Mouse (Mus musculus) left cerebral cortex, adult 2 months (tissue): ENCODE data around the gene Gdi1. TPM values are rescaled to one million over a fixed set of nuclear protein-coding genes. Genes with fewer than 3 reads are reported as not detected.

Experiments used
- DNase-seq, 2 experiments: peaks; one replicate each; pipeline ENCODE4 v3.0.0; 2021 to 2022; ENCODE audit warnings: low spot score in 2 of 2, mixed read lengths in 1 of 2; ENCODE audit errors: extremely low spot score in 1 of 2
- H3K27ac ChIP-seq: fragments of 200-600 bp; 2 replicates; pipeline ENCODE4 v1.8.1; 2022
- H3K4me3 ChIP-seq: fragments of 200-600 bp; 2 replicates; pipeline ENCODE4 v1.8.1; 2022
- CTCF ChIP-seq: fragments of 200-600 bp; IDR thresholded peaks from 2 replicates; pipeline ENCODE4 v1.8.1; 2022; ENCODE audit warnings: antibody characterized with exemption, mild to moderate bottlenecking, moderate library complexity
- intact Hi-C: fragments of 180-260 bp; cut with DNase I; formaldehyde crosslinking; loops from one replicate; pipeline ENCODE4 v1.15.1; 2025
- long read RNA-seq, 2 experiments: library from polyadenylated mRNA; stranded (forward); transcript quantifications; one replicate each; pipeline ENCODE4 v2.0.0; 2021; ENCODE audit warnings: borderline mapping rate in 2 of 2
- total RNA-seq, 2 experiments: library from RNA; stranded (reverse); gene quantifications; 2 replicates each; pipeline ENCODE4 v1.2.3; 2021

Gene Gdi1
- 100 to 1,000 TPM; 596 to 607 TPM for total RNA-seq
- long read RNA-seq, experiment 1, transcript Gdi1-205 (4 exons, 633 nt): minor isoform, 6 of 857 reads
- long read RNA-seq, experiment 1, transcript Gdi1-201 (11 exons, 2,666 nt): major isoform, 685 of 857 reads
- long read RNA-seq, experiment 1, transcript Gdi1-208 (9 exons, 3,696 nt): minor isoform, 5 of 857 reads
- long read RNA-seq, experiment 1, partial matches to known transcripts: 61 of 857 reads
- long read RNA-seq, experiment 1, other reads (novel, unspliced or antisense): 95 of 857 reads
- long read RNA-seq, experiment 2, transcript Gdi1-201 (11 exons, 2,666 nt): major isoform, 358 of 550 reads
- long read RNA-seq, experiment 2, transcript Gdi1-208 (9 exons, 3,696 nt): minor isoform, 10 of 550 reads
- long read RNA-seq, experiment 2, partial matches to known transcripts: 31 of 550 reads
- long read RNA-seq, experiment 2, other reads (novel, unspliced or antisense): 146 of 550 reads

DNA sequence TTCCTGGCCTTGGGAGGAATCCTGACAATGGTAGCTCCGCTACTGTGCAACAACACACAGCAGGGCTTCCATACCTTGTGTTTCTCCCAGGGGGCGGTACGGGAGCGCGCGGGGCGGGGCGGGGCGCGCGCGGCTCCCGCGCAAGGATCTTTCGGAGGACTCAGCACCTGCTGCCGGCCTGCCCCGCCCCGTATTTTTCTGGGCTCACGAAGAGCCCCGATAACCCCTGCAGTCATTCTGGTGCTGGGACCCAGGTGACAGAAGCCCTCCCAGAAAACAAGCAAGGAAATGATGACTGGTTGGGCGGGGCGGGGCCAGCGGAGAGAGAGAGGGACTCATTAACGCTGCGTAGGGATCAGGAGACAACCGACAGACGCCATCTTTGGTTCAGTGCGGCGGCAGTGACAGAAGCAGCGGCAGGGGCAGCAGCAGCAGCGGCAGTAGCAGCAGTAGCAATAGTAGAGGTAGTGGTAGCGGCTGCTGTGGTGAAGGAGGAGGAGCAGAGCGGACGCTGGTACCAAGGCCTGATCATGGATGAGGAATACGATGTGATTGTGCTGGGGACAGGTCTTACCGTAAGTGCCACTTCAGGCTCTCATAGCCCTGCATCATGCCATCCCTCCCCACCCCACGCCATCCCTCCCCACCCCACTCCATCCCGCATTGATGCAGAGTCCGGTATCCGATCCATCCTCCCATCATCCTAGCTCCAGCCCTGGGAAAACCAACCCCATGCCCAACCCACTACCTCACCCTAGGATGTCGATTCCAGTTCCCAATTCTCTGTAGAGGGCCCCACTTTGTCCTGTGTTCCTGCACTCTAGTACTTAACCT, at the start of gene Gdi1:
Gdi1 (plus strand) TSS at position 132 of the 834 bp plus-strand sequence.
- peak; percentile 59 to 70 for DNase-seq
- peak within 1 kb of the TSS; percentile 97 for H3K27ac ChIP-seq
- peak within 1 kb of the TSS; percentile 59 for H3K4me3 ChIP-seq
- TF ChIP-seq CTCF: peak; percentile 38
- intact Hi-C loops: no loop called here

- TF ChIP-seq CTCF: no peak
- DNase-seq: no peak
- intact Hi-C loops: no loop called here
- Histone ChIP-seq H3K4me3 (no peak overlapping the region), H3K27ac (no peak overlapping the region)
These were observed 47.1 kb upstream of the Gdi1 start for GRCm38 (mm10) chrX:74257746-74258145.

DNA sequence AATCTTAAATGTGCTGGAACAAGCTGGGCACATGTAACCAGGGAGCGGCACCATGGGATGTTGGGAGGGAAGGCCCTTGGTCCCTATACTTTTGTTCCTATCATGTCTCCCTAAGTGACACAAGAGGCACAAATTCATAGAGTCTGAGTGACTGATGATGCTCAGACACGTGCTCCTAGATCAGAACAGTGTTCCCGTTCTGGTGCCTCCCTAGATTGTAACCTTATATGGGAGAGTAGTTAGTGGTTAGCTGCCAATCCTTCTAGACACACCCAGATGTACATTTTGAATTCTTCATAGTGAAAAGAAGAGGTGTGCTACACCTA, 35.1 kb upstream of the Gdi1 start:
- Histone ChIP-seq H3K4me3 (peak overlapping the region; percentile 45), H3K27ac (peak overlapping the region; percentile 93)
- TF ChIP-seq CTCF: no peak
- no peak for DNase-seq
- intact Hi-C loops: loop anchor here (10.0 kb wide), 1 partner anchor 305 kb away; the partner anchor contains the start of gene Hcfc1

DNA sequence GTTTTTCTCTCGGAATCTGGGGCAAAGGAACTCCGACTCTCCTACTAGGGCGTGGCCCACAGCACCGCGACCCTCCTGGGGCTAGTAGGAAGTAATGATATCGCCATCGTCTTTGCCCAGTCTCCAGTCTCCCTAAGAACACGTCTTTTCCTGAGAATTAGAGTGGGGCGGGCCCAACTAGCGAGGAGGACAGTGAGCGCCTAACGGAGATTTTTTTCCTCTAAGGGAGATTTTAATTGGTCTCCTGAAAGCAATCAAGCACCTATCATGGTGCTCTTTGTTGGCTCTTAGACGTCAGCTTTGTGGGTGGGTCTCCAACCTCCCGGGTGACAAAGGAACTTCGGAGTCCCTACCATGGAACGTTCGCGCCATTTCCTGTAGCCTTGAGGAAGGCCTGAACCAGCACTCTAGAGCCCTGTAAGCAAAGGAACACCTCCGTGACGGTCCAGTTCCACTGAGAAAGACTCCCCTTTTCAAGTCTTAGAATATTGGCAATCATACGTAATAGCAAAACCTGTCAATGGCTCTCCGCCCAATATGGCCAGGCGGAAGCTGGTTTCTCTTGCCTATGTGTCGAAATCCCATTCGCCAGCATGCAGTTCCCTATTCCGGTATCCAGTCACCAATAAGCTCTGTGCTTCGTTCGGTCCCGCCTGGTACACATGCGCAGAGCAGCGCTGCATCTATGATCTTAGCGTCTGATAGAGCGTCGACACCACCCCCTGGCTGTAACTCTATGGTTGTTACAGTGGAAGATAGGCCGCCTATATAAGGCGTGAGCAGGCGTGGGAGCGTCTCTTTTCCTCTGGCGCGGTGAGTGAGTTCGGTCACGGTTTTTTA, 34.5 kb upstream of the Gdi1 start, which contains the start of gene Rpl10:
Rpl10 (plus strand) TSS at position 751 of the 840 bp plus-strand sequence.
- intact Hi-C loops: loop anchor here (10.0 kb wide), 1 partner anchor 305 kb away; the partner anchor contains the start of gene Hcfc1
- peak within 1 kb of the TSS; percentile 93 for H3K27ac ChIP-seq
- DNase-seq: peak; percentile 82 to 89
- TF ChIP-seq CTCF: peak; percentile 39
- H3K4me3 ChIP-seq: peak within 1 kb of the TSS; percentile 59

DNA sequence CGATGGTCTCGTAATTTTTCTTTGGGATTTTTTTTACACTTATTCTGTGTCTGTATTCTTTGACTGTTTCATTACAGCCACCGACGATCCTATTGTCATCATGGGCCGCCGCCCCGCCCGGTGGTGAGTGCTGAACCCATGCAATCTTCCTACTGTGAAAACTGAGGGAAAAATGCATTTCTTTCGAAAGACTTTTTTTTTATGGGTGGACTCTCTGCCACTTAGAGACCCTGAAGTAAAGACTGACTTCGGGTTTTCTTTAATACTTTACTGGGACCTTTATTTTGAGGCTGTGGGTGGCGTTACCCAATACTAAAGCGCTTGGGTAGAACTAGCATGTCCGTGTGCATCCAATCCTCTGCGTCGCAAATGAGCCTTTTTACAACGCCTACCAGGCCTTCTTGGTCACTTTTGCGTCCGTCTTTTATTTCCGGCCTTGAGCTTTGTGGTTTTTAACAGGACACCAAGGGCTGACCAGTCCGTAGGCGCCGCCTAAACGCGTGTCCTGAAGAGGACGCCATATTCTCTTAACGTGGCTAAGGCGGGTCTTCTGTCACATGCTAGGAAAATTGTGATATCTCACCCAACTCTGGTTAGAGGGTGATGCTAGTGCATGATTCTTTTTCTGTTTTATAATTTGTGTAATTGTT, 33.8 kb upstream of the Gdi1 start:
- TF ChIP-seq CTCF: no peak; the same call in 1 of the 2 replicates
- Histone ChIP-seq H3K27ac (peak overlapping the region; percentile 83), H3K4me3 (peak overlapping the region; percentile 59)
- peak in 1 of 2 experiments; percentile 12 for DNase-seq
- intact Hi-C loops: loop anchor here (10.0 kb wide), 1 partner anchor 306 kb away; the partner anchor contains the start of gene Hcfc1

DNA sequence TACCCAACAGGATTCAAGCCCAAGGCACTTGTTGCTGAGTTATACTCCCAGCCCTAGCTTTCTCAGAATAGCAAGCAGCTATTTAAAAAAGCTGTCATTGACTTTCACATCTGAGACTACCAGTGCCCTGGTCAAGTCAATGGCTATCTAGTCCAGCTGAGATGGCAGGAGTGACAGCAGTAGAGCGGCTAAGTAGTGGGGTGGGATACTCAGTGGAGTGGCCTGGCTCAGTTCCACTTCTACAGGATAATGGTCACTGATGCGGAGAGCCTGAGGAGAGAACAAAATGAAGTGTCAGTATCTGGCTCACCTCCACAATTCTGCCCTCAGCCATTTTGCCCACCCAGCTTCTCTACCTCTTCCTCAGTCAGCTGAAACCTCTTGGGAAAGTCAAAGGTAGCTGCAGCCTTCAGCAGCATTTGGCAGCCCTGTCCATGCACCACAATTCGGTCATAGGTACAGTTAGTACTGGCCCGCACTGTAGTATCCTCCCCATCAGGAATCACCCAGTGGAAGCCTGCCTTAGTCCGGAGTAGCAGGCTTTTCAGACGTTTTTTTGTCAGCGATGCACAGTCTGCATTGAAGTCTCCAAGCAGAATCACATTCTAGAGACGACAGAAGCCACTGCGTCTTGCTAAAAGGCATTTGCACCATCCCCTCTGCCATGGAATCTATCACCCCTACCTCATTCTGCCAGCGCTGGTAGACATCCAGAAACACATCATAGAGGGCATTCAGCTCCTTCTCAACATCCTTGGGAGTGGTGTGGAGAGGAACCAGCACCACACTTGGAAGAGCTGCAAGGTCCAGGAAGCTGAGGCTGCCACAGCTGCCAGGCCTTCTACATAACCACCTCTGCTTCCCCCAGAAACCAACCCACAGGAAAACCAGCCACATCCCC, 31.1 kb upstream of the Gdi1 start:
- intact Hi-C loops: loop anchor here (10.0 kb wide), 1 partner anchor 309 kb away; the partner anchor contains the start of gene Hcfc1
- Histone ChIP-seq H3K4me3 (no peak overlapping the region), H3K27ac (no peak overlapping the region)
- no peak for DNase-seq
- no peak for TF ChIP-seq CTCF

DNA sequence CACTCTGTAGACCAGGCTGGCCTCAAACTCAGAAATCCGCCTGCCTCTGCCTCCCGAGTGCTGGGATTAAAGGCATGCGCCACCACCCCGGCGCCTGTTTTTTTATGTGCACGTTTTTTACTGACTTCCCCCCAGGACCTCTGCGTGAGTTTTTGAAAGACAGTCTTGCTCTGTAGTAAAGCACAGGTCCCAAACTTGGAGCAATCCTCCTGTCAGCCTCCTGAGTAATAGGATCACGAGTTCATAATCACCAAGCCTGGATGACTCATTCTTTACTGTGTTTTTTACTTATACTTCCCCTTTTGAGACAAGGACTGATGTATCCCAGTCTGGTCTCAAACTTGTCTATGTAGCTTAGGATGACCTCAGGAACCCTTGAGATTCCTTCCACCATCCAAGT, 26.9 kb upstream of the Gdi1 start:
- H3K4me3 ChIP-seq: no peak overlapping the region
- intact Hi-C loops: loop anchor here (10.0 kb wide), 1 partner anchor 313 kb away; the partner anchor contains the start of gene Hcfc1
- no peak for TF ChIP-seq CTCF
- no peak for DNase-seq
- no peak overlapping the region for H3K27ac ChIP-seq

GRCm38 (mm10) chrX:74281041-74281731, 23.6 kb upstream of the Gdi1 start:
- Histone ChIP-seq H3K27ac (no peak overlapping the region), H3K4me3 (peak overlapping the region; percentile 63)
- peak in 1 of 2 experiments; percentile 43 for DNase-seq
- intact Hi-C loops: no loop called here
- no peak for TF ChIP-seq CTCF

DNA sequence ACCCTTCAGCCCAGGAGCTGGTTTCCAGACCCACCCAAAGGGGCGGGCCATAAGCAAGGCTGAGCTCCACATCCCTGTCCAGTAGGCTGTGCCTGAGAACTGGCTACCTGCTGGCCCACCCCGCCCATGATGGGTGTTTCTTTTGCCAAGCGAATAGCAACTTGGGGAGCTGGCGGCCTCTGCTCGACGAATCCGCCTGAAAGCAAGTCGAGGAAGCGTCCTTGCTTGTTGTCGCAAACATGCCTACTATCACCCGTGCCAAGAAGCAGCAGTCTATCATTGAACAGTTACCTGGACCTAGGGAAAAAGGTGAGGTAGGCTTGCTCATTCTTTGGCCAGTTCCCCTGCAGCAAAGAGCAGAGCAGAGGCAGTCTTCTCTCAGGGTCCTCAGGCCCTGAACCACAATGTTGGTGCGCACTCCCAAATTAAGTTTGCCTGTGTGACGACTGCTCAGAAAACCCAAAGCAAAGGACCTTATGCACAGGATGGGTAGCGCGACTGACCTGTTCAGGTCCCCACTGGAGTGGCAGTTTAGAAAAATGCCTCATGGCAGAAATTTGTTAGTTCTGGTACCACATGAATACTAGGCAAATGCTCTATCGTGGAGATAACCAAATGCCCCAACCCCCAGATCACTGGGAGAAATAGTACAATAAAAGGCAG, 22.9 kb upstream of the Gdi1 start, which contains the start of the genes Taz and Dnase1l1:
Taz (plus strand) TSS at position 181 of the 663 bp plus-strand sequence.
Dnase1l1 (minus strand) TSS at position 606 of the 663 bp plus-strand sequence.
- DNase-seq: peak in 1 of 2 experiments; percentile 54
- H3K4me3 ChIP-seq: peak within 1 kb of the TSS; percentile 63
- H3K27ac ChIP-seq: peak within 1 kb of the TSS; percentile 81
- intact Hi-C loops: loop anchor here (2.0 kb wide), 1 partner anchor 15 kb away; the partner anchor contains the start of gene Atp6ap1
- TF ChIP-seq CTCF: no peak
